Comparison of ENCODE assay signal across 12 mouse cellular contexts in the genomic region with DNA sequence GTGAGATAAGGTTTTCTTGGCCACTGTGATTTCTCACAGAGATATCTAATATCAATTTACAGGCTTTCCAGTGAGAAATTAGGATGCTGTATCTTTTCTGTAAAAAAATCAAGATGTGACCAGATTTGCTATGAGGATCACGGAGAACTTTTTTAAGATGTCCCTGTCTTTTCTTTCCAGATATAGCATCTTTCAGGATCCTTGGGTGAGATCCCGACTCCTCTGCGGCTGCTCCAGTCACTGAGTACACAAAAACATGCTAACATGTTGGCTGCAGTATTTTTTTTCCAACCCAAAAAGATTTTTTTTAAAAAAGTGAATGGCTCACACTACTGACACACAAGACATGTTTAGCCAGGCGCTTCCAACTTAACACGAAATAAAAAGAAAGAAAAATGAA. TPM values are rescaled to one million over a fixed set of nuclear protein-coding genes. Genes with fewer than 3 reads are reported as not detected.
A peak's percentile ranks its signal among the peaks of the same experiment; 100 is the strongest.
DNase-seq lines count a peak whose midpoint lies in the region; ATAC-seq and TF ChIP-seq lines count a peak whose summit lies in the region.
"Had no signal": no experiment of that assay in that cellular context is flagged by ENCODE, and none has a peak within 500 bp of the region (broad histone marks: within the 10 kb centered on the region; RNA-seq: fewer than 3 reads in every experiment).

No protein-coding gene starts in this region.

- no peaks in the 10 kb centered on the region for H3K36me3 ChIP-seq in lung, embryonic 14.5 days (ENCODE audit: insufficient read depth)
- no peaks in the 10 kb centered on the region for H3K36me3 ChIP-seq in forebrain, embryonic 13.5 days (ENCODE audit: poor library complexity, severe bottlenecking)
- no peaks in the 10 kb centered on the region for H3K36me3 ChIP-seq in midbrain, embryonic 10.5 days
- H3K36me3 ChIP-seq in stomach, postnatal 0 days (ENCODE audit: control insufficient read depth, insufficient read depth, low read length), result no peaks in the 10 kb centered on the region
- H3K36me3 ChIP-seq: G1E had no signal

- peaks cover 92% of the 10 kb centered on the region for H3K27me3 ChIP-seq in lung, embryonic 14.5 days (ENCODE audit: insufficient read depth, low read length)
- H3K27me3 ChIP-seq in forebrain, embryonic 13.5 days, result peaks cover 74% of the 10 kb centered on the region
- peaks cover 100% of the 10 kb centered on the region for H3K27me3 ChIP-seq in midbrain, embryonic 10.5 days (ENCODE audit: low read depth, poor library complexity, severe bottlenecking)
- peaks cover 2% of the 10 kb centered on the region; the same call in 1 of the 2 replicates for H3K27me3 ChIP-seq in stomach, postnatal 0 days (ENCODE audit: control insufficient read depth, insufficient read depth, low read length)

- no peak for ATAC-seq in lung, embryonic 14.5 days (ENCODE audit: insufficient read depth)
- no peak for ATAC-seq in forebrain, embryonic 13.5 days
- no peak for ATAC-seq in stomach, postnatal 0 days (ENCODE audit: low FRiP score, low TSS enrichment)

- peak overlapping the region; percentile 62 for H3K4me2 ChIP-seq in lung, embryonic 14.5 days
- peak overlapping the region; percentile 64 for H3K4me2 ChIP-seq in forebrain, embryonic 13.5 days
- no peak overlapping the region for H3K4me2 ChIP-seq in stomach, postnatal 0 days (replicated peaks; ENCODE audit: low read depth)

- H3K27ac ChIP-seq in lung, embryonic 14.5 days (ENCODE audit: low read depth), result no peak overlapping the region
- H3K27ac ChIP-seq in forebrain, embryonic 13.5 days, result peak overlapping the region; percentile 97
- peak overlapping the region; percentile 93 for H3K27ac ChIP-seq in midbrain, embryonic 10.5 days (replicated peaks)
- no peak overlapping the region for H3K27ac ChIP-seq in stomach, postnatal 0 days (replicated peaks)
- H3K27ac ChIP-seq: liver, embryonic 14.5 days had no signal

- no peak for TF ChIP-seq CTCF in lung, embryonic 14.5 days (IDR thresholded peaks at IDR 0.05; ENCODE audit: low read depth)
- TF ChIP-seq CTCF in stomach, postnatal 0 days (IDR thresholded peaks at IDR 0.05; ENCODE audit: low read depth), result no peak

- H3K9ac ChIP-seq in lung, embryonic 14.5 days, result no peak overlapping the region
- H3K9ac ChIP-seq in forebrain, embryonic 13.5 days, result peak overlapping the region; percentile 77
- no peak overlapping the region for H3K9ac ChIP-seq in stomach, postnatal 0 days (ENCODE audit: low read length)
- H3K9ac ChIP-seq: liver, embryonic 14.5 days had no signal

- DNase-seq in lung, embryonic 14.5 days, result no peak
- no peak for DNase-seq in lung, postnatal 36 days
- DNase-seq in midbrain, embryonic 10.5 days (ENCODE audit: low spot score), result peak; percentile 12
- no peak for DNase-seq in stomach, postnatal 0 days (ENCODE audit: low spot score)
- no peak for DNase-seq in urinary bladder, adult 2 months (ENCODE audit: low spot score)
- DNase-seq in retina, embryonic 14.5 days (ENCODE audit: low spot score), result no peak
- DNase-seq: cerebellum, adult 11 months; right cerebral cortex, adult 18-20 months; thymus, adult 2 months had no signal

- peak overlapping the region; percentile 31; the same call in 1 of the 2 replicates for H3K4me3 ChIP-seq in lung, embryonic 14.5 days (ENCODE audit: low read depth, low read length)
- H3K4me3 ChIP-seq in forebrain, embryonic 13.5 days, result peak overlapping the region; percentile 47
- peak overlapping the region; percentile 56 for H3K4me3 ChIP-seq in midbrain, embryonic 10.5 days
- H3K4me3 ChIP-seq in stomach, postnatal 0 days (ENCODE audit: low read depth, low read length), result peak overlapping the region; percentile 23; the same call in 1 of the 2 replicates

- H3K9me3 ChIP-seq in lung, embryonic 14.5 days (ENCODE audit: low read depth, low read length), result no peaks in the 10 kb centered on the region
- H3K9me3 ChIP-seq in forebrain, embryonic 13.5 days (replicated peaks), result no peaks in the 10 kb centered on the region
- H3K9me3 ChIP-seq in midbrain, embryonic 10.5 days (replicated peaks), result no peaks in the 10 kb centered on the region
- no peaks in the 10 kb centered on the region for H3K9me3 ChIP-seq in stomach, postnatal 0 days (ENCODE audit: control insufficient read depth, low read length)
- H3K9me3 ChIP-seq: G1E had no signal

- 23% methylated on average over 5 of the region's 5 CpGs for WGBS in lung, embryonic 14.5 days
- WGBS in forebrain, embryonic 13.5 days, result 8% methylated on average over 5 of the region's 5 CpGs
- 3% methylated on average over 5 of the region's 5 CpGs for WGBS in midbrain, embryonic 10.5 days
- 29% methylated on average over 5 of the region's 5 CpGs for WGBS in stomach, postnatal 0 days

- no peak for TF ChIP-seq EP300 in stomach, postnatal 0 days (optimal IDR thresholded peaks at IDR 0.05)

- 0 out of 2 replicates have a peak, but pooled peaks cover 3% of the 10 kb centered on the region for H3K4me1 ChIP-seq in lung, embryonic 14.5 days (ENCODE audit: insufficient read depth)
- H3K4me1 ChIP-seq in forebrain, embryonic 13.5 days, result peaks cover 29% of the 10 kb centered on the region
- peaks cover 58% of the 10 kb centered on the region for H3K4me1 ChIP-seq in midbrain, embryonic 10.5 days
- no peaks in the 10 kb centered on the region for H3K4me1 ChIP-seq in stomach, postnatal 0 days (replicated peaks; ENCODE audit: control insufficient read depth, insufficient read depth)

RNA-seq across cellular contexts. Expression of a gene that starts 20.8 kb away (rescaled TPM):
- 6.8 and 9.5 TPM in 2 replicates for polyA plus RNA-seq in lung, embryonic 14.5 days (2014; fragmentation: Nextera tagmentation; extraction: Ambion mirVana)
- polyA plus RNA-seq in forebrain, embryonic 13.5 days (2015; fragmentation: Nextera tagmentation; extraction: Ambion mirVana), result 94.7 and 112 TPM in 2 replicates
- 53.1 and 57.4 TPM in 2 replicates for polyA plus RNA-seq in midbrain, embryonic 10.5 days (2016; fragmentation: Nextera tagmentation; extraction: Ambion mirVana)
- 5.8 and 6.3 TPM in 2 replicates for polyA plus RNA-seq in stomach, postnatal 0 days (2015; fragmentation: Nextera tagmentation; extraction: Ambion mirVana)
- polyA plus RNA-seq in urinary bladder, adult 2 months (2012; rRNA removed), result 15.6 and 19.4 TPM in 2 replicates

Comparison
In these comparisons a context has a peak if more than half of its experiments do, and no peak if none do; other contexts are left out.
1. H3K27ac ChIP-seq: peak in forebrain, embryonic 13.5 days (single experiment) and midbrain, embryonic 10.5 days (single experiment); none in lung, embryonic 14.5 days (single experiment) and stomach, postnatal 0 days (single experiment).
2. Peak in every context shown above with its lines, with median percentiles within 50 percentile points of each other: H3K4me3 ChIP-seq.